Mouse (Mus musculus) liver, postnatal 0 days (tissue): ENCODE measurements around the gene Rad54l.

Experiments used
- CTCF ChIP-seq: sonication (generic); IDR thresholded peaks from 2 replicates; pipeline ENCODE4 v1.5.1; 2016; ENCODE audit warnings: antibody characterized with exemption, low read depth
- EP300 ChIP-seq: IDR thresholded peaks from 2 replicates; pipeline ENCODE4 v1.6.1; 2016; ENCODE audit warnings: antibody characterized with exemption, low read depth, mild to moderate bottlenecking

DNA sequence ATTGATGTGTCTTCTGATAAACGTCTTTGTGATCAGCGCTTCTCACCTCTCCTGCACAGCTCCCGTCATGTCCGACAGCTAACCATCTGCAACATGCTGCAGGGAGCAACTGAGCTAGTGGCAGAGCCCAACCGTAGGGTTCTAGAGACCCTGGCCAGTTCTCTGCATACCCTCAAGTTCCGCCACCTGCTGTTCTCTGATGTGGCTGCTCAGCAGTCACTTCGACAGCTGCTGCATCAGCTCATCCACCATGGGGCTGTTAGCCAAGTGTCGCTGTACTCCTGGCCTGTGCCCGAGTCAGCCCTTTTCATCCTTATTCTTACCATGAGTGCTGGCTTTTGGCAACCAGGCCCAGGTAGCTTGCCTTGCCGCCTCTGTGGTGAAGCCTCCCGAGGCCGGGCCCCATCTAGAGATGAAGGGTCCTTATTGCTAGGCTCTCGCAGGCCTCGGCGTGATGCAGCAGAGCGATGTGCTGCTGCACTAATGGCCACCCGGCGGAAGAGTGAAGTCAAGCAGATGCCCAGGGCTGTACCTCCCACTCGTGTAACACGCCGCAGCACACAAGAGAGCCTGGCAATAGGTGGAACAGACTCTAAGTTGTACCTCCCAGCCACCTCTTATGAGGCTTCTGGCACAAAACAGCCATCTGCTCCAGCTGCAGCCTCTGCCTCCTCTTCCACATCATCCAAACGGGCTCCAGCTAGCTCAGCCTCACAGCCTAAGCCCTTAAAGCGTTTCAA, 34.8 kb downstream of the Rad54l start:
- no peak for TF ChIP-seq EP300
- no peak for TF ChIP-seq CTCF
